Mouse (Mus musculus) urinary bladder, postnatal 4 days (tissue): ENCODE data around the gene Jak1.
"Not testable (repeated sequence)": the region's sequence is repeated elsewhere in the genome, so short reads cannot be mapped to it uniquely, and the experiment has no call there.

Experiments used
- DNase-seq, 2 experiments: peaks; one replicate each; pipeline ENCODE4 v3.0.0; 2021 to 2022; ENCODE audit warnings: low spot score in 2 of 2

Gene Jak1

GRCm38 (mm10) chr4:101276456-101277070, 11.5 kb upstream of the Jak1 start:
- no peak for DNase-seq

- no peak for DNase-seq
Measured at GRCm38 (mm10) chr4:101275881-101276280, 10.8 kb upstream of the Jak1 start.

- no peak for DNase-seq
Measured at GRCm38 (mm10) chr4:101270734-101271133, 5.7 kb upstream of the Jak1 start.

- not testable (repeated sequence) for DNase-seq
Measured at GRCm38 (mm10) chr4:101268506-101268905, 3.4 kb upstream of the Jak1 start.

DNA sequence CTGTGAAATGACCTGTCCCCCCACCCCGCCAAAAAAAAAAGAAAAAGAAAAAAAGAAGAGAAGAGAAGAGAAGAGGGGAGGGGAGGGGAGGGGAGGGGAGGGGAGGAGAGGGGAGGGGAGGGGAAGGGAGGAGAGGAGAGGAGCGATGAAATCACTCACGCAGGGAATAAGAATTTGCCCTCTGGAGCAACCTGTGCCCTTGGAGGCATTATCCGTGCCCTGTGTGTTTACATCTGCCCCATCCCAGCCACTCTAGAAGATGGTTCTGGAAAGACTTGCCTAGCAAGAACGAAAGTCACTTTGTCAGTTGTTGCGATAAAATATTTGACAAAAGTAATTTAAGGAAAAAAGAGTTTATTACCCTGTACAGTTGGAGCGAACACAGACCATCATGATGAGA, 441 bp upstream of the Jak1 start:
- DNase-seq, result no peak

GRCm38 (mm10) chr4:101263968-101264740, 928 bp downstream of the Jak1 start:
- no peak for DNase-seq

DNA sequence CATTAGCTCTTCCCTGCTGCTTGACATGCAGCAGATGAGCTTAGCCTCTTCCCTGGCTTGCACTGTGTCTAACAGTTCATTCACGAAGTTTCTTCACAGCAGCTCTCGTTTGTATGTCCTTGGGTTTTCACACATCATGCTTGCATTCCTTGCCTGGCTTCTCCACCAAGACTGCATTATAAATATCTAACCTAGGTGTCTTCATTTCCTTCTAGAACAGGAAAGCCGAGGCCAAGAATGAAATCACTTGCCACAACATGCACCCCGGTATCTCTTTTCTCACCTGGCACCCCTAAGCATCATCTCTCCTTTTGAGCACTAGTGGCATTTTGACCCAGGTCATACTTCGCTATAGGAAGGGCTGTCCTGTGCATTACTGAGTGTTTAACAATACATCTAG, 3.5 kb downstream of the Jak1 start:
- no peak for DNase-seq

- no peak for DNase-seq
Measured at GRCm38 (mm10) chr4:101260744-101261291, 4.3 kb downstream of the Jak1 start.

GRCm38 (mm10) chr4:101256526-101257210, 8.4 kb downstream of the Jak1 start:
- DNase-seq, result no peak

DNA sequence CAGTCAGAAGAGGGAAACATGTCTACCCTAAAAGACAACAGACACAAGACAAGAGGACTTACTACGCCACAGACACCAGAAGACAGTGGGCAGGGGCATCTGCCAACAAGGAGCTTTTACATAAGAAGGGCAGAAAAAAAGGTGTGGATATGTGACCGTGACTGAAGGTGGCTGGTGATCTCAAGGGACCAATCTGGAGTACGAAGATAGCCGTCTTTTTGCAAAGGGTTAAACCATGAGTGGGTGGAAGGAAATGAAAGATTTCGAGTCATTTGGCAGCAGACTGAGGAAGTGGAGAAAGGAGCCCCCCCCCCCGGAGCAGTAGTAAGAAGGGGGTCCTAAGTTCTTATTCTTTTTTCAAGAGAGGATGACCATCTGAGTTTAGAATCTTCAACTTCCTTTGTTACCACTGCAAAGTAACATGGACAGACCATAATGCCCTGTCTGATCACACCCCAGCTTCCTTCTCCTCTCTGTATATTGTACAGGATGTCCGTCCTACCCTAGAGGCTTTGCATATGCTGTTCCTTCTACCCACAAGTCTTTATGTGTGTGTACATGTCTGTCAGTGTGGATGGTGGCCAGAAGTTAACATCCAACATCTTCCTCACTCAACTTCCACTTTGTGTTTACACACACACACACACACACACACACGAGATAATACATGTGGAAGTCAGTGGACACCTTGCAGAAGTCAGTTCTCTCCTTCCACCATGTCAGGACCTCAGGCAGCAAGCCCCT, 10.3 kb downstream of the Jak1 start:
- peak in 1 of 2 experiments; percentile 16 for DNase-seq

DNA sequence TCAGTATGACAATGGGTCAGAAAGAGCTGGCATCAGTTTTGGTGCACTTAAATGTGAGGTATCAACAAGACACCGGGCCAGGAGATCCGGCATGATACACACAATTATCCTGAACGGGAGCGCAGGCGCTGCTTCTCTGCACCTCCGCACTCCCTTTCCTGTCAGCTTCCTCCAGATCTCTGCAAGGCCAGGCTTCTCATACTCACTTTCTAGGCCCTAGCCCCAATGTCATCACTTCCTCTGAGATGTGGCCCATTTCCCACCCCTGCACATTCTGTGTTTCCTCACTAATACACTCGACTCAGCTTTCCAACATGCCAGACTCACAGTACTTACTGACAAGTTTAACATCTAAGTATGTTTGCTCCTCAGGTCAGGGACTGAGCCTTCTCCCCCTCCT, 11.1 kb downstream of the Jak1 start:
- peak in 1 of 2 experiments; percentile 41 for DNase-seq

DNA sequence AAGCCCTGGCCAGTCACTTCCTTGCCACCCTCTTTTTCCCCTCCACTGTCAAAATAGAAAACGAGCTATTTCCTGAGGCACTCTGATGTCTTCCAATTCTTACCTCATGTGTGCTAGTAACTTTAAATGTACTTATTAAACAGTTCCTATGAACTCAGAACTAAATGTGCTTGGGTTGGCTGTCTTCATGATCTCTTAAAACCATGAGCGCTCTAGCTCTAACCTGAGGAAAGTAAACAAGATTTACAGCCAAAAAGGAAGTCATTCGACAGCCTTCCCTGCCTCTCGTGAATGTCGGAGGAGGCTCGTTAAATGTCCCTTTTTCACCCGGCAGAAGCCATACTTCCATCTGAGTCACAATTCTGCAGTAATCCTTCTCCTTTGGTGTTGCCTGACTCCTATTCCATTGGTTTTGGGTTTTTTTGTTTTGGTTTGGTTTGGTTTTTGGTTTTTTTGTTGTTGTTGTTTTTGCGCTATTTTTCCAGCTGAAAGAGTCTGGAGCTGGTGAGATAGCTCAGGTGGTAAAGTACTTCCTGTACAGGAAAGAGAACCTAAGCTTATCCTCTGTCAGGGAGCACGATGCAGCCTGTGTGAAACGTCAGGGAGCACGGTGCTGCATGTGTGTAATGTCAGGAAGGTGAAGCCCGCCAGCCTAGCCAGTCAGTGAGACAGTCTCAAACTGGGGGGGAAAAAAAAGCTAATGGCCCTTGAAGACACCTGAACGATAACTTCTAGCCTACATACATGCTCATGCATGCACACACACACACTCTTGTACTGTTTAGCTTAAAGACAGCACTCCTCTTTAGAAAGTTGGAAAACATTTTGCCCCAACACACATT, 12.1 kb downstream of the Jak1 start:
- no peak for DNase-seq

- no peak for DNase-seq
Measured at GRCm38 (mm10) chr4:101252016-101252415, 13.1 kb downstream of the Jak1 start.

DNA sequence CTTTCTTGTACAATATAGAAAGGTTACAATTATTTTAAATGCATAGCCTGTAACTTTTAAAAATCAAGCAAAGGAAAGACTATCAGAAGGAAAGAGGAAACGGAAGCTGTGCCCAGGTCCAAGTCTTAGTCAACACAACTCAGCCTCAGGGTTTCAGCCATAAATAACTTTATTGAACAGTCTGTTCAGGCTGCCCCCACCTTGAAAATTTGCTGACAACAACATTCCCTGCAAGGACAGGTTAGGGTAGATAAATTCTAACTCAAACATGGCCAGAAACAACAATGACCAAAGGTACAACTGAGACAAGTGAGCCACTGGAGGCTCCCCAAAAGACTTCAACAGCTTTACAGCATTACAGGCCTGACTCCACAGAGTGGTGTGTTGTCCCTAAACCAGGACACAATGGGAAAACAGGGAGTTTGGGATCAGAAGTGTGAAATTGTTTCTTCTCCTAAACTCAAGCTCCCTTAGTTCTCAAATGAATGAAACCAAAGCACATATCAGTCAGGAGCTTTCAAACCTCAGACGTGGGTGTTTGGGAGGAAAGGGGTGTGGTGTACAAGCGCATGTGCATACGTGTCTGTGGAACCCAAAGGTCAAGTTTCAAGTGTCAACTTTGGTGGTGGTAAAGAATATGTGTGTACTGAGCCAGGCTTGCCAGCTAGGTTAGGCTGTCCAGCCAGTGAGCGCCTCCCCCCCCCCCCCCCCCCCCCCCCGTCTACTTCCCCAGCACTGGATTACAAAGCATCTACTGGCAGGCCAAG, 14.9 kb downstream of the Jak1 start:
- no peak for DNase-seq

DNA sequence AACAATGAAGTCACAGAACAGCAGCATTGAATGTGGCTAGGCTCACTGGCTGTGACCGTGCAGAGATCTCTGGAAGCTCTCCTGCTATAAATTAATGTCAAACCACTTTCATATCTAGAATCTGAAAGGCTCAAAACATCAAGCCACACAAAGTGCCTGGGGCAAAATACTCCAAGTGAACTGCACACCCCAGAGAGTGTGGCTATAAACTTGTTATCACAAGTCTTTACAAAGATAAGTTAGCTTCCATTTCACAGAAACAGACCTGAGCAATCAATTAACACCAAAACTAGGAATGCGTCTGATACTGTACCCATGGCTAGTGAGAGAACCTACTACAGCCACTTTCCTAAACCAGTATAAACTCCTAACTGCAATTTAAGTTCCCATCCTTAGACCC, 17.7 kb downstream of the Jak1 start:
- no peak for DNase-seq

DNA sequence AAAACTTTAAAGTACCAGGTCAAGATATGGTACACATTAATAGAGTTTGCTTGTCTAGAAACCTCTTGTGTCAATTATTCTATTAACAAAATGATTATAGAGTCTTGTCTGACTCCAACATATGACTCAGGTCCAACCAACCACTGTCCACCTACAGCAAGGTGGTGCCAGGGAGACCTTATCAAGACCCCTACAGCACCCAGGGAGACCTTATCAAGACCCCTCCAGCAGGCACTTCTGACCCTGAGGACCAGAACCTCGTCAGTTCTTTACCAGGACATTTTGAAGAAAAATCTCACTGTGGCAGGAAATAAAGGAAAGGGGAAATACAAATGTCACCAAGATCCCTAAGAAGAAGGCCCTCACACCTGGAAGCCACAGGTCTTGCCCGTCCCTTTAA, 18.5 kb downstream of the Jak1 start:
- DNase-seq, result no peak

GRCm38 (mm10) chr4:101244257-101245011, 20.6 kb downstream of the Jak1 start:
- DNase-seq, result peak in 1 of 2 experiments; percentile 35

GRCm38 (mm10) chr4:101240875-101241173, 24.3 kb downstream of the Jak1 start:
- no peak for DNase-seq

- DNase-seq, result no peak
Measured at GRCm38 (mm10) chr4:101240163-101240874, 24.8 kb downstream of the Jak1 start.
